Mouse (Mus musculus) bone marrow macrophage, adult 2 months (primary cell): ENCODE results near the gene Pifo.
"Not testable (repeated sequence)": the region's sequence is repeated elsewhere in the genome, so short reads cannot be mapped to it uniquely, and the experiment has no call there.

ENCODE experiments used
- CTCF ChIP-seq: IDR thresholded peaks from 2 replicates; pipeline ENCODE4 v1.5.1; 2012; ENCODE audit warnings: low read depth, mild to moderate bottlenecking, low read length, moderate library complexity
- POLR2A ChIP-seq: IDR thresholded peaks from 2 replicates; pipeline ENCODE4 v1.6.1; 2012; ENCODE audit warnings: mild to moderate bottlenecking, low read depth, low read length, borderline replicate concordance

GRCm38 (mm10) chr3:105989611-105990010 lies 24.8 kb downstream of the Pifo start:
- TF ChIP-seq POLR2A, CTCF: not testable (repeated sequence)
